Mouse (Mus musculus) cortical plate, adult 2 months (tissue): Measurements from ENCODE around the gene Skint1.

Experiments used
- CTCF ChIP-seq: fragments of 200-500 bp; IDR thresholded peaks from 2 replicates; pipeline ENCODE4 v1.5.1; 2011; ENCODE audit warnings: mild to moderate bottlenecking, control low read depth, low read length; ENCODE audit not compliant: insufficient read depth; ENCODE audit errors: extremely low read depth
- POLR2A ChIP-seq: fragments of 200-500 bp; IDR thresholded peaks from 2 replicates; pipeline ENCODE4 v1.6.1; 2011; ENCODE audit warnings: mild to moderate bottlenecking, low read length, control low read depth; ENCODE audit not compliant: insufficient read depth; ENCODE audit errors: extremely low read depth

DNA sequence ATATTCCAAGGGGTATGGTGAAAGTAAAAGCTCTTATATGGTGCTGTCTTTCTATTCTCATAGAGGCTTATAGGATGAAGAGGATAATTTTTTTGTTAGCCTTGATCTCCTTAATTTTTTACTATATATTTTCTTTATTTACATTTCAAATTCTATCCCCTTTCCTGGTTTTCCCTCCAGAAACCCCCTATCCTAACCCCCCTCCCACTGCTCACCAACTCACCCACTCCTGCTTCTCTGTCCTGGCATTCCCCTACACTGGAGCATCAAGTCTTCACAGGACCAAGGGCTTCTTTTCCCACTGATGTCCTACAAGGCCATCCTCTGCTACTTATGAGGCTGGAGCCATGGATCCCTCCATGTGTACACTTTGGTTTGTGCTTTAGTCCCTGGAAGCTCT, 65.6 kb downstream of the Skint1 start, which contains the start of gene Skint4:
- no peak for TF ChIP-seq CTCF
- no peak for TF ChIP-seq POLR2A
